Mouse (Mus musculus) gastrocnemius, postnatal 14 days (tissue): ENCODE data around the gene Figla. TPM values are rescaled to one million over a fixed set of nuclear protein-coding genes. Genes with fewer than 3 reads are reported as not detected.

Source experiments
- DNase-seq: peaks from one replicate; pipeline ENCODE4 v3.0.0; 2021; ENCODE audit warnings: mixed read lengths
- intact Hi-C: fragments of 180-260 bp; cut with DNase I; formaldehyde crosslinking; loops from one replicate; pipeline ENCODE4 v1.15.1; 2025; ENCODE audit warnings: low total_unique reads
- total RNA-seq, 2 experiments: library from RNA; stranded (reverse); gene quantifications; 2 replicates each; pipeline ENCODE4 v1.2.3; 2021

Figla gene
- total RNA-seq, 2 experiments from 2014 or later = not detected

DNA sequence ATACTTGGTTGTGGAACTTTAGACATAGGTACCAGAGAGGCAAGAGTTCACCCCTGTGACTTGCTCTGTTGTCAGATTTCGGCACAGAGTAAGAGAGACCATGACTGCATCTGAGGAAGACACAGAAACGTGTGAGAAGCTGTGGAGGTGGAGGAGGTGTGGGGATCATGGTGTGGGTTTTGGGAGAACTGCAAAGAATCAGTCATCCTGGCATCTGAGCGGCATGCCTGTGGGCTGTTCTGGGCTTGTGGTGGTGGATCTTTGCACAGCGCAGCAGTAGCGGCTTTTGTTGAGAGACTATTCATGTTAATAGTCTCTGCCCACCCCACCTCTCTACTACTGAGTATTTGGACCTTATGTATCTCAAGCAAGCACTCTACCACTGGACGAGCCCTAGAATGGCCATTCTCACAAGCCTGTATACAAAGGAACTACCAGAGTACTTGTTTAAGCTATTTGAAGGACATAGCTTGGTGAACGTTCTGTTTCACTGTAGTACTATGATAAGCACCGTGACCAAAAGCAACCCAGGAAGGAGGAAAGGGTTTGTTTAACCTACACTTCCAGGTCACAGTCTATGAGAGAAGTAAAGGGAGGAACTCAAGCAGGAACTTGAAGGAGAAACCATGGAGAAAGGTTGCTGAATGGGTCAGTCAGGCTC is 10.8 kb downstream of the Figla start:
- intact Hi-C loops = no loop called here
- no peak for DNase-seq

DNA sequence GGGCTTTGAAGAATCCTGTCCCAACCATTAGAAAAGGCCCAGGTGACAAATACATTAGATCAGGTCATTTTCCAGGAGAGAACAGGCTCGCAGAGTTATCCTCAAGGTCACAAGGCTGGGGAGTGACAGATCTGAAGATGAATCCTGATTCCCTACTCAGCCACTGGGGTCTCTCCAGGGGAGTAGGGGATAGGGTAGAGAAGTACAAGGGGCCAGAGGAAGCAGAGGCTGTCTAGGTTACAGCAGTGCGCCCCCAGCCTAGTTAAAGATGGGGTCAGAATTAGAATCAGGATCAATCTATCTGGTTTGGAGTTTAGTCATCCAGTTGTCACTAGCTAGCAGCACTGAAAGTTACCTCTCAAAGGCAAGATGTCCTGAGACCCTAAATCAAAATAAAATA is 12.2 kb downstream of the Figla start:
- intact Hi-C loops = no loop called here
- DNase-seq = no peak

DNA sequence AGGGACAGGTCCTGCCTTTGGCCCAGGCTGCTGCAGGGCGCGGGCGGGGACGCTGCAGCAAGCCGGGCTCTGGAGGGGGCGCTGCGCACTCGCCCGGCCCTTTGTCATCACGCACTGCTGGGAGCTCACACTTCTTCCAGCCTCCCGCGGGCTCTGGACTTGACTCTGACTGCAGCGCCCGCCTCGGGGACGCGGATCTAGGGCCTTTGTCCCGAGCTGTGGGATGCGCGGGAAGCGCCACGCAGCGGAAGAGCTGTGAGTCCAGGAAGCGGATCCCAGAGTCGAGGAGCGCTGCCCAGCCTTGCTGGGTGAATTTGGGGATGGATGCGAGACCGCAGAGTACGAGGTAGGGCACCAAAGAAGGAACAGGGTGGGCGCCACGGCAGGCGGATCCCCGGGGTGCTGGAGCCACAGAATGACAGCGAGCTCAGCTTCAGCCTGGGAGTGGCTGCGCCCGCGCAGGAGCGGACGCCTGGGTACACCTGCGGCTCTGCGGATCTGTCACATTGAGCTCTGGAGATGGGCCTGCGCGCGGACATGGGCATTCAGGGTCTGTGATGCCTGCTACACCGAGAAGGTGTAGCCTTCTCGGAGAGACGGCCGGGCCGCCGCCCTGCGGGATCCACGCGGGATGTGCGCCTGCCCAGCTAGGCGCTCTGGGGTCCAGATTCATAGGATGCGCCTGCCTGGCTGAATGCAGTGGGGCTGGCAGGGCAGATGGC is 12.8 kb downstream of the Figla start, which contains the start of gene Add2:
Gene Add2, plus strand, starts transcription at position 81 of the 722 bp plus-strand sequence.
- intact Hi-C loops = no loop called here
- DNase-seq = peak; percentile 16

DNA sequence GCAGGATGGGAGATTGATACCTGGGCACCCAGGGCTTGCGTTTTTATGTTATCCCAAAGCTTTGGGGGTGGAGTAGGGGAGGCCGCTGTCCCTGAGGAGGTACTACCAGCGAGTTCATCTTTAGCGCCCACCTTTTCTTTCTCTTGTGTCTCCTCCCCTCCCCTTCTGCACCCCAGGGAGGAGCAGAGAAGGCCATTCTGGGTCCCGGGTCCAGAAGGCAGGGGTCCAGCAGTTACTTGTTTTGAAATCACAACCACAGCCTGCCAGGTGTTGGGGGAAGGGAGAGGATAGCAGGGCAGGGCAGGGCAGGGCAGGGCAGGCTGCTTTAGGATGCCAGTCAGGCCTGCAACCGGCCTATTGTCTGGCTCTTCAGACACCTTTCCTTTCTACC is 13.3 kb downstream of the Figla start:
- intact Hi-C loops = no loop called here
- no peak for DNase-seq

DNA sequence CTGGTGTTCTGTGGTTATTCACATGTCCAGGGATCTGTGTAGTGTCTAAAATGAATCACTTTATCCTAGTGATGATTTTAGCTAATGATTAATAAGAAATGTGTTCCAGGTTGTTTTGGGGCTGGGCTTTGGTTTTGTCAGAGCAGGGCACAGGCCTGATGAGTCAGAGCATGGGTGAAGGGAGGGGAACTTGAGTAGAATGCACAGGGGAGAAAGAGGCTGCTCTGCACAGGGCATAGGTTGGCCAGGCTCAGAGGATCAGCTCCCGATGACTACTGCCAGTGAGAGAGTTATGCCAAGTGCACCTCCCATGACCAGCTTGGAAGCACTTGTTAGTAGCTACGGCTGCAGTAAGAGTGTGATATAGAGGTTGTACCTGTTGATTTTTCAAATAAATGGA is 15.6 kb downstream of the Figla start:
- DNase-seq = no peak
- intact Hi-C loops = no loop called here

DNA sequence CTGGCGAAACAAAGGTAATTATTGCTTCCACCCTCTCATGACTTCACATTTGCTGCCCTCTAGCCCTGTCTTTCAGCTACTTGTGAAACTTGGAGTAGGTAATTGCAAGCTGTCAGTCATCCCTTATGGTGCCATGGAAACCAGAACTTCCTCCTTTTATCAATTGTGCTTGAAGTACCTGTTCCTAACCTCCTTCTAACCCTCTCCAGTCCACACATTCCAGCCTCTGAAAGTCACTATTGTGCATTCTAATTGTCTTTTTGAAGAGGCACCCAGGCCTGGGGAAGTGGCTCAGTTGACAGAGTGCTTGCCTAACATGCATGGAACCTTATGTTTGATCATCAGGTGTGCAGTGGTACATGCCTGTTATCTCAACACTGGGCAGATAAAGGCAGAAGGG is 17.7 kb downstream of the Figla start:
- DNase-seq = no peak
- intact Hi-C loops = no loop called here

DNA sequence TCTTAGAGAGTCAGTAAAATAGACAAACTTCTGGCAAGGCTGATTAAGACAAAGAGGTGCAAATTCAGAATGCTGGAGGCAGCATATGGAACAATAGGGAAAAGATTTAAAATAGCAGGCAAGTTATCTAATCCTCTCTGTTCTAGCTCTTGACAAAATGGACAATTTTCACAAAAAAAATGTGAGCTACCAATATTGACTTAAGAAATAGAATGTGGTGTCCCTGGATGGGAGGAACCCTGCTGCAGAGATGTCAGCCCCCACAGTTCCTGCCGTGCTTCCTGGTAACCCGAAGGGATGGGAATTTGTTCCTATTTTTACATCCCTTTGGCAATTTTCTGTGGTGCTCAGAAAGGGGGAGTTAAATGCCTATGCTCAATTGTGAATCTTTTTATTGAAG is 22.9 kb downstream of the Figla start:
- intact Hi-C loops = no loop called here

DNA sequence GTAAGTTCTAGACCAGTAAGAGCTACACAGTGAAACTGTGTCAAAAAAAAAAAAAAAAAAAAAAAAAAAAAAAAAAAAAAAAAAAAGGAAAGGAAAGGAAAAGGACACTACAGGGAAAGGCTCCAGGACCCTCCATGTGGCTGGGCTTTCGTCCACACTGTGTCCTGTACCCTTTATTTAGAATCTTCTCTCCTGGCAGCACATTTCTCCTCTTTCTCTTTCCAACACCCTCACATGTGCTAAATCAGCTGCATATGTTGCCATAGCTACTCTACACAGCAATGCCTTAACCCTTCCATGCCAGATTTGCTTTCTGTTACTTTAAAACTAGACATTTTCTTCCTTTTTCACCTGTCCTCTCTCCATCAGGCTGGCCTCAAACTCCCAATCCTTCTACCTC is 24.2 kb downstream of the Figla start:
- DNase-seq = no peak
- intact Hi-C loops = no loop called here

More for the DNA sequence above, 22.9 kb downstream of the Figla start:
- no peak for DNase-seq

DNA sequence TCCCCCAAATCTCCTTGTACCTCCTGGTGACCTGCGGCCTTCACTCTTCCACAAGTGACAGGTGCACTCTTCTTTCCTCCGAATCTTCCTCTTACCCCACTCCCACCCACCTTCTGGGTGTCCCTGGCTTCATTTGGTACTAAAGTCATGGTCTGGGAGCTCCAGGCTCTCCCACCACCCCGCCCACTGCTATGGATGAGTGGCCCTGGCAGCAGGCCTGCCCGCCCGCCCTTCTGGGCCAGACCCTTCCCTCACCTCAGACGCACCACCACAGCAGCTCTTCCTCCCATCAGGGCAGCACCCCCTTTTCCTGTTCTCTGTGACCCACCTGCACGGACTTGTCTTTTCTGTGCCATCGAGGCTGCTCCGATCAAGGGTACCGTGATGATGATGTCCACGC is 31.5 kb downstream of the Figla start:
- DNase-seq = no peak
- intact Hi-C loops = no loop called here

DNA sequence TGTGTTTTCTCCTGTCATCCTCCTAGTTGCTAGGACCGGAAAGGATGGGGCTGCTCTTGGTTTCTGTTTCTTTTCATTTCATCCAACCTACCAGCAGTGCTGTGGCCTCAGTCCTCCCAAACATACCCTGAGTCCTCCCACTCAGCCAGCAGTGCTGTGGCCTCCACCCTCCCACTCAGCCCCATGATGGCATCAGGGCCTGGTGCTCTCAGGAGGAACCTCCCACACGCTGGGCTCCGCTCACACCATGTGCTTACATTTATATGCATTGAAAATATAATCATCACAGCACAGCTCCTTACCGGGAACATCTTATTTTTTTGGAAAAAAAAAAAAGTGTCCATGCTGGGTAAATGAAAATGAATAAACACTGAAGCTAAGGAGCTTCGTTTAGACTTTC is 32.5 kb downstream of the Figla start:
- intact Hi-C loops = no loop called here

DNA sequence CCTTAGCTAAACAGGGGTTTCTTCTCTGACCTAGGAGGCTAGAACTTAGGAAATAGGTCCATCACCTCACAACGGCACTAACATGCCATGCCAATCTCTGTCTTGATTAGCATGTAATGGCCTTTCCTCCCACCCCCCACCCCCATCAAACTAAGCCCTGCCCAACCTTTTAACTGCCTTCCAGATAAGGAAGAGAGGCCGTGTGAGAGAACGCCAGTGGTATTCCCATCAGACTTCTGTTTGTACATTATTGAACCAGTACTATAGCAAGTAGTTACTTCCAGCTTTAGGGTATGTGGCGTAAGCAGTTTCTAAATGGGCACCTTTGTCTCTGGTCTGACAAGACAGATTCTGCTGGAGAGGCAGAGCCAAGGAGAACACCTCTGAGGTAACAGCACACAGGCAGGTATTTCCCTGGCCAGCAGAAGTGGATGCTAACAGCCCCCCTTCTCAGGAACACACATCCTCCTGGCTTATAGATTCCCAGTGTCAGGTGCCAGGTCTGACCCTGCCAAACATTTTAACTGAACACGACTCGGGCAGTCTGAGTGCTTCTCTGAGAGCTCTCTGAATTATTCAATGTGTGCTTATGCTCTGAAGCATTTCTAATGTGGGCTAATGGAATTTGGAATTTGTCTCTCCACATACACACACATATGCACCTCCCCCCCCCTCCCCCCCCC is 34.8 kb downstream of the Figla start:
- no peak for DNase-seq
- intact Hi-C loops = no loop called here

More for the DNA sequence above, 32.5 kb downstream of the Figla start:
- no peak for DNase-seq

DNA sequence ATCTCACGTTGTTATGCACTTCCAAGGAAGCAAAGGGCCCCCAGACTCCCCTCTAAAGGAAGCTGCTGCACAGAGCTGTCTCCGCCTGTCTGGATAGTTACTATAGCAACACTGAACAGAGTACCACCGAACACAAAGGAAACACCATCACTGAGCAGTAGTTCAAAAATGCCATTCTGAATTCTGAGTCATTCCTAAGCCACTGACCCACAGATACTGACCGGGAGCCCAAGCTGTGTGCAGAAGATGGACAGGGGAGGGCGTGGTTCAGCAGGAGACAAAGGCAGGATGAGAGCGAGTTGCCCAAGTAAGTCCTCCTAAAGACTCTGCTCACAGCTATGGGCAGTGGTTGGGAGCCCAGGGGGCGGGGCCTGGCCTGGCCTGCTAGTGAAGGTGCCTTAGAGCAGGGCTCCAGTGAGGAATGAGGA is 36.1 kb downstream of the Figla start:
- intact Hi-C loops = no loop called here

DNA sequence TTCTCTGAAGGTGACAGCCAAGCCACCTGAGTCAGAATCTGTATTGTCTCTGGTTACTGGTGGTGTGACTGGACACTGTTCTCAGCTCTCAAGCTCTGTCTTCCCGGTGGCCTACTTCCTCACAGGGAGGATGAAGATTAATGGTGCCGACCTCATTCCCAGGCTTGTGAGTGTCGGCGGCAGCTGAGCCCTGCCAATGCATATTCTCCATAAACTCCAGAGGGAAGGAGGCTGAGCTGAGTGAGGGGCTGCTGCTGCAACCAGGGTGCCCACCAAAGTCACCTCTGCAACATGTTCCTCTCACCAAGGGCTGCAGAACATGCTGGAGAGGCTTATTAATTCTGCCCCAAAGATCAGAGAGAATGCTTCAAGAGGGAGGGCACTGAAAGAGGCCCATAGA is 36.6 kb downstream of the Figla start:
- intact Hi-C loops = no loop called here
- no peak for DNase-seq

More for the DNA sequence above, 36.1 kb downstream of the Figla start:
- DNase-seq = no peak

DNA sequence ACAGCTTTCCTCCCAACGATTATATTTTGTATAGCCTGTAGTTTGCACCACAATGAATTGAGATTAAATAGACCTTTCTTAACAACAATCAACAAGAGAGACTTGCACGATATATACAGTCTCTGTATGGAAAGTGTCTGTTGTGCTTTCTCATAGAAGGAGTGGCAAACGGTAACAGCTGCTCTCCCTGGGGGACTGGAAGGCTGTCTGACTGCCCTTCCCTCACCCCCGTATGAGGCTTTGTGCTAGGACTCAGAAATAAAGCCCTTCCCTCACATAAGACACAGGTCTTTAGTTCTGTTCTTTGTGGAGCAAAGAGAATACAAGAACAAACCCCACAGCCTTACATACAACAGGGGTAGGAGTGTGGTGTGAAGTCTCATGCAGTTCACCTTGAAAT is 37.1 kb downstream of the Figla start:
- no peak for DNase-seq
- intact Hi-C loops = no loop called here

DNA sequence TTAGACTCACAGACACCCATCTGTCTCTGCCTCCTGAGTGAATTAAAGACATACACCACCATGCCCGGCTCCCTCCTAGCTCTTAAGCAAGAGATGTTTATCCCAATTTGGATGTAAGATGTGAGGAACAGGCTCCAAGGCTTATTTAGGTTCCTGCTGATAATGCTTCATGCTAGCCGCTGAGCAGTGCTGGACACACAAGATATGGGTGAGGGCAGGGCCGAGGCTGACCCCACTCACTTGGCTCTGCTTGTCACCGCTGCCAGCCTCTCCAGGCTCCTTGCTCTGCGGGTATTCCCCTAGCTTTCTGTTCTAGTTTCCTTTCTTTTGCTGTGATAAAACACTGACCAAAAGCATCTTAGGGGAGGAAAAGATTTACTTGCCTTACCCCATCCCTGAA is 37.6 kb downstream of the Figla start:
- intact Hi-C loops = no loop called here
- DNase-seq = no peak

DNA sequence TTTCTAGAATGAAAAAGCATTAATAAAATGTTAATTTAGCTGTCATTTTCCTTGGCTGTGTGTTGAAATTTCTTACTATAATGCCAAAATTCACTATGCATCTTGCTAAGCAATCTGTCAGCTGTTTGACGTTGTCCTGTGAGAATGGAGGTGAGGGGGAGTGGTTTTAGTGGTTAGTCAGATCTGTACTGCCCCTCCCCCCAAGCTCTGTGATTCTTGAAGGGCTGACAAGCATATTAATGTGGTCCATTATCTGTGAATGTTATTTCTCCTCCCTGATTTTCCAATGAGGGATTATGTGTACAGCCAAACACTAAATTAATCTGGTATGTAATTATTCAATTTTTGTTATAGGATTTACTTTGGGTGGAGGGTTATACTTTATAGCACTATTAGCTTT is 42.5 kb downstream of the Figla start:
- no peak for DNase-seq

DNA sequence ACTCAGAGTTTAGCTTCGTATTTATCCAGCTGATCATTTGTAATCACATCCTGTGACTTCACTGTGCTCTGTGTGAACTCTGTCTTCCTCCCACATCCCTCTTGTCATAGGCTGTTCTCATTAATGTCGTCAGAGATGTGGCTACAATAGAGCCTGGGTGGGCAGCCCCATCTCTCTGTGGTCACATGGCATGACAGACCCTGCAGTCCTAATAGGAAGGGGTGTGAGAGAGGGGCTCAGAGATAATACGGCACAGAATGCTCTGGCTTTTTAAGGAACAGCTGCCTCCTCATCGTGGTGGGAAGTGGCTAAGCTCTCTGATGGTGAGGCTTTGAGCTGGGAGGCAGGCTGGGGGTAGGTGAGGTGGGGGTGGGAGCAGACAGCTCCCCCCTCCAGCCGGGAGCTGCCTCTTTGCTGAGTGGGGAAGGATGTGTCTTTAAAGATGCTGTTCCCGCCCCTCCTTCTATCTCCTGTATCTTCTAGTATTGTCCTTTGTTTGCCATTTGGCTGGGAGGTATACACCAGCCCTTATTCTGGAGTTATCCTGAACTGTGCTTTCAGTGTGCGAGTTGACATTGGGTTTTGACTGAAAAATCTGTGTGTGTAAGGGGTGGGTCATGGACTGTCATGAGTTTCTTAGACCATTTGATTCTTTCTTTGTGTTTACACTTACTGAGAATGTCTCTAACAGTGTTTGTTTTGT is 43.3 kb downstream of the Figla start:
- intact Hi-C loops = no loop called here
- no peak for DNase-seq

More for the DNA sequence above, 42.5 kb downstream of the Figla start:
- intact Hi-C loops = no loop called here

DNA sequence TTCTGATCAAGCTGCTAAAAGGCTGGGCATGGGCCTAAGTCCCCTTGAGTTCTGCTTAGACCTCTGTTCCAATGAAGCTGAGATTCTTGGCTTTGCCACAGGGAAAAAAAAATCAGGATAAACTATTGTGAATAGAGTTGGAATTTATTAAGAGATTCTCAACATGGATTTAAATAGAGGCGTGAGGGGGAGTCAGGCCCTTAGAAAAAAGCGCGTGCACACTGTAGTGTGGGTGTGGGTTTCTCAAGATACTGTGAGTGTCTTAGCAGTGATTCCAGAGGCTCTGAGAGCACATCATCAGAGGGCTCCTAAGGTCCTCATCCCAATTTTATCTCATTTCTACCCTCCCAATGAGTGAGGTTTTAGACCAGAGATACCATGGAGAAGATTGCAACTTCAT is 44.2 kb downstream of the Figla start:
- intact Hi-C loops = no loop called here
- no peak for DNase-seq

DNA sequence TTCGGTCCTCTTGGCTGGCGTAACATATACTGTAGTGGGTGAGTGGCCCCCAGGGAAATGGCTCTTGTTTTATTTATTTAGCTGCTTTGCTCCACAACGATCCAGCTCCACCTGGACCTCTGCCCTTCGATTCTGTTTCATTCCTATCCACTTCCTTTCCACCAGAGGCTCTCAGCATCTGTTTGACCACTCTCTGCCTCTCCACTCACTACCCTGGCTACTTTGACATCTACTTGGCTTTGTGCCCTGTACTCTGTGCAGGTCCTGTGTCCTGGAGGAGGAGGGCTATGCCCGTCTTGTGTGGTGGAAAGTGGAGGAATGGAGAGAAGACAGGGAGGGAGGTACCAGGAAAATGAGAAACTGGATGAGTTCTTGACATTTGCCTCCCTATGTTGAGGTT is 46.3 kb downstream of the Figla start:
- DNase-seq = no peak
- intact Hi-C loops = no loop called here

DNA sequence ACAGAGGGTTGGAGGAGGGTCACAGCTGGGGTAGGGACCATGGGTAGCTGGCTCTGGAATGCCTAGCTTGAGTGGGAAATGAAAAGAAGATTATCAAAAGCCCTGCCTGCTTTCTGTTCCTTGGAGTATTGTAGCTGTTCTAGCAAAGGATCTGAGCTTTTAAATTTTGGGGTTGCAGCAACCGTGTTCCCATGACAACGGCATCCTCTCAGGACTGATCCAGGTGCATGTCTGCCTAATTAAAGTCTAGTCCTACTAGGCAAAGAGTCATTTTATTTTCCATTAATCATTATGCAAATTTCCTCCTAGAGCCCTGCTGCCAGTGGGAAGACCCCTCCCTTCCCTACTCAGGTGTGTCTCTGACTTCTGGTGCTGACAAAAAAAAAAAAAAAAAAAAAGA is 46.7 kb downstream of the Figla start:
- DNase-seq = no peak
- intact Hi-C loops = no loop called here
